Mouse (Mus musculus) heart, adult 2 months (tissue): ENCODE measurements around the gene Parp14.

Experiments used
- CTCF ChIP-seq: fragments of 200-600 bp; IDR thresholded peaks from 2 replicates; pipeline ENCODE4 v1.8.1; 2022; ENCODE audit warnings: antibody characterized with exemption, mild to moderate bottlenecking, moderate library complexity
- EP300 ChIP-seq: fragments of 200-500 bp; IDR thresholded peaks from 2 replicates; pipeline ENCODE4 v1.6.1; 2011; ENCODE audit warnings: low read depth, low read length, control low read depth; ENCODE audit not compliant: insufficient read depth

DNA sequence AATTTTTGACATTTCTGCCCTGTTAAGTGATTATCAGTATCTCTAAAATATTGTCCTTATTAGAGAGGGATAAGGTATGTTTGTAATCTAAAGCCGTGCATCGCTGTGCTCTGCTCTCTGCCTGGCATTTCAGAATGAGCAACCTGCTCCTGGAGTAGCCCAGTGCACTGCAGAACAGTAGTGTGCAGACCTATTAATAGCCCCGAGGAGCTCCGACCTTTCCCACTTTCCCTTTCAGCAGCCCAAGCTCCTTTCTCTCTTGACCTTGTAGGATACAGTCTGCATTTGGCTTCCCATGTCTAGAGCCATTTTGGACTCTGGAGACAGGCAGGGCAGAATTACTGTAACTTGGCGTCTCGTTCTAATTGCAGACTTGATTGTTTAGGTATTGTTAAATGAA, 83.0 kb downstream of the Parp14 start:
- TF ChIP-seq CTCF: no peak
- TF ChIP-seq EP300: no peak
